Mouse (Mus musculus) embryo, embryonic 11.5 days (tissue): ENCODE results near the gene Dennd1c.

ENCODE experiments used
- DNase-seq: peaks from one replicate; pipeline ENCODE4 v3.0.0-alpha.2; 2012; ENCODE audit warnings: low read depth, low spot score

Dennd1c gene

GRCm38 (mm10) chr17:57048816-57049215 lies 29.5 kb downstream of the Dennd1c start:
- DNase-seq: no peak

DNA sequence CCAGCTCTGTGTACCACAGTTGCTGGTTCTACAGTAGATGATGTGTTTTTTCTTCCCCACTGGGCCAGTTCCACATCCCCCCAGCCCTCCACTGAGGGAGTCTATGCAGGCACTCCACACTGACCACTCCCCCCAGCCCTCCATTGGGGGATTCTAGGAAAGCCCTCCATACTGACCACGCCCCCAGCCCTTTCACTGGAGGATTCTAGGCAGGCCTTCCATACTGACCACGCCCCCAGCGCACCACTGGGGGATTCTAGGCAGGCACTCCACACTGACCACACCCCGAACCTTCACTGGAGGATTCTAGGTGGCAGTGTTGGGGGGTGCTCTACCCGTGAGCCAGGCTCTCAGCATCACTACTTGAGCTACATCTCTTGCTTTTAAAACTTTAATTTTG lies 30.9 kb downstream of the Dennd1c start:
- no peak for DNase-seq

DNA sequence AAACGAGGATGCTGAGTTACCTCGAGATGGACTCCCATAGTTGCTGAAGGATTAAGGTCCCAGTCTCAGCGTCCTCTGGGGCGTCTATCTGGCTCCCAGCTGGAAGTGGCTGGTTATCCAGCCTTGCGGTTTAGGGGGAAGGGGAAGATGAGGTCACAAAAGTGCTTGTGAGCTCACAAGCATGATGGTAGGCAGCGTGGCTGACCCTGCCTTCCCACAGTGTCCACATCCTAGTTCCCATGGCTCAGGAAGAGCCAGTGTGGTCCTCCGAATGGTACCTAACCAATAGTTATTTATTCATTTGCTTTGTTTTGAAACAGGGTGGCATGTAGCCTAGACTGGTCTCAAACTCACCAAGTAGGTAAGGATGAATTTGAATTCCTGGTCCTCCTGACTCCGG lies 36.8 kb downstream of the Dennd1c start, which contains the start of gene Slc25a41:
Gene Slc25a41, minus strand, starts transcription at position 101 of the 400 bp plus-strand sequence.
- no peak for DNase-seq

DNA sequence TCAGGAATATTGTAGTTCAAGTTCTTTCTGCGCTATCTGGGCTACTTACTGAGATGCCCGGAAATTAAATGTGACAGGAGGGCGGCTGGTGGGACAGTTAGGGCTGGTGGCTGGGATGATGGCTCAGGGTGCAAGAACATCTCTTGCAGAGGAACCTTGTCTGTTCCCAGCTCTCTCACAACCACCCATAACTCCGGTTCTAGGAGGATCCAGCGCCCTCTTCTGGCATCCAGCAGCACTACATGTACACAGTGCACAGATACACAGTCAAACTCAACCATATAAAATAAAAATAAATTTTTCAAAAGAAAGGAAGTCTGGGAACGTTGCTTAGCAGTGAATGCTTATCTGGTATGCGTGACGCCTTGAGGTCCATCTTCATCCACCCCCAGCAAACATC lies 39.3 kb downstream of the Dennd1c start:
- DNase-seq: no peak

GRCm38 (mm10) chr17:57032854-57033253 lies 45.5 kb downstream of the Dennd1c start:
- no peak for DNase-seq

DNA sequence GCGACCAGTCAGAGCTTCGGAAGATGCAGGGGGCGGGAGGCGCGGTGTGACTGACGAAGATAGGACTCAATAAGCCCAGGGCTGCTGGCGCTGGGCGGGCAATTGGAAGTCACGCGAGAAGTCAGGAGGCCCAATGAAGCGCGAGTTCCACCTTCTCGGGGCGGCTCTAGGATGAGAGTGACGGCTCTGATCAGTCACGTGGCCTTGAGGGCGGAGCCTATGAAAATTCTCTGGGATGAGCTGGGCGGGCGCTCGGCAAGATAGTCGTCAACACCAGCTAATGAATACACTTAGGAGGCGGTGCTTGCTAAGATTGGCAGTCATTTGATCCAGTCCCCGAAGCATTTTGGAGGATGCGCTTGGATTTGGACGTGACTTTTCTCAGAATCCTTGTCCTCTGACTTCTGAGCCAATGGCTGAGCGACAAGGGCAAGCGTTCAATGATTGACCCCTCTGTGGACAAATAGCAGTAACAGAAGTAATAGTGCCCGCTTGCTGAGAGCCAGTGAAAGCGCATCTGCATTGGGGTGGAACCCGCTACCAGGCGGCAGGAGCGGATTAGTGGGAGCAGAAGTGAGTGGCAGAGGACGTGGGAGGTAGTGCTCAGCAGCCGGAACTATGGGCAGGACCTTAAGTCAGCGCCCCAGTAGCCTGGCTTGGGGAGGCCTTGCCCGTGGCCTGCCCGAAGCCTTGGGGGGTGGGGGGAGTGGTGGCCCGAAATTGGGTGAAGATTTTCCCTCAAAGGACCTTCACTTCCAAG lies 46.5 kb downstream of the Dennd1c start:
- DNase-seq: peak; percentile 100

GRCm38 (mm10) chr17:57030931-57031660 lies 47.2 kb downstream of the Dennd1c start, which contains the start of gene Khsrp:
Gene Khsrp (minus strand): TSS chr17:57031522.
- peak; percentile 34 for DNase-seq

GRCm38 (mm10) chr17:57029691-57030090 lies 48.6 kb downstream of the Dennd1c start:
- DNase-seq: no peak

DNA sequence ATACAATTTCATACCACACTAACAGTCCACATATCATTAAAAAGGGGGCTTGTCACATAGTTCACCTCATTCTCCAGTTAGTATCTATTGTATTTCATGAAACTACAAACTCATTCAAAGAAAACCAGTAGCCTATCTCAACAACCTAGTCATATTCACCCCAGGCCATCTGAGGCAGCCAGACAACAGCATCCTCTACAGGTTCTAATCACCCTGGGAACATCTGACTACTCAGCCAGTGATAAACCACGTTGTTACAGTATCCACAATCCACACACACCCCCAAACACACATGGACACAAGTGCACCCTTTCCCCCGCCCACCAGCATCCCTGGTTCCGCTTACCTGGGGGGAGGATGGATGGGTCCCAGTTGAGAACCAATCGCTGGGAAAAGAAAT lies 50.8 kb downstream of the Dennd1c start:
- DNase-seq: no peak

GRCm38 (mm10) chr17:57020960-57021359 lies 57.4 kb downstream of the Dennd1c start:
- no peak for DNase-seq

DNA sequence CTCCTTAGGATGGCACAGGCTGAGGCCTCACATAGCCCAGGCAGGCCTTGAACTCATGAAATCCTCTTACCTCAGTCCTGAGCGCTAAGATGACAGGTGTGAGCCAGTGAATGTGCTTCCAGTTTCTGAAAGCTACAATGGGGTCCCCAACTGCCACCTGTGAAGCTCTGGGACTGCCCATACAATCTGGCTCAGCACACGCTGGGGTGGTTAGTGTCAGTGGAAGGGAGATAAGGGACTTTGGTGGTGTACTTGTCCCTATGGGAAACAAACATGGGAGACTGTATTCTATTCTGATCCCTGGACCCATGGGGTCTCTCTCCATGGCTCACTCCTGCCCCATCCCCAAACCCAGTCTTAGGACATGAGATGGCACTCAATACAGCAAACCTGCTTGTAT lies 58.6 kb downstream of the Dennd1c start:
- DNase-seq: no peak
